Mouse (Mus musculus): Measurements from ENCODE around the gene Nos1ap. TPM values are rescaled to one million over a fixed set of nuclear protein-coding genes. Genes with fewer than 3 reads are reported as not detected.

Nos1ap gene
- polyA plus RNA-seq, 1 experiment from 2014 or later = 11.1 TPM

DNA sequence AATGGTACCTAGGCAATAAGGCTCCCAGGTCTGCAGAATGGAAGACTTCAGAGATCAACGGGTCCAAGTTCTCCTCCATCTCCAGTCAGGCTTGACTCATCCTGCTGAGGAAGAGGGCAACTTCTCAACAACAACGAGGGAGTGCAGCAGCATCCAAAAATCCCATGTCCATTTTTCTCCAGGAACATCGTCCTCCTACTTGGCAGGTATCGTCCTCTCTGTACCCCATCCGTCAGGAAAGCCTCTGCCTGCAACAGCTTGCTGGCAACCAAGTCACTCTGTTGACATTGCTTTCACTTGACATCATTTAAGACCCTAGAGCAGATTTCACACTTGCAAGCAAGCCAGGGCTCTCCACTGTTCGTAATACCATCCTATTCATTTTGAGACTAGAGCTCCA is 33.0 kb downstream of the Nos1ap start:
- no peak overlapping the region for H3K9ac ChIP-seq
- H3K27me3 ChIP-seq (replicated peaks) = no peaks in the 10 kb centered on the region
- WGBS = 89% methylated on average over 6 of the region's 6 CpGs
- ATAC-seq = no peak
- no peaks in the 10 kb centered on the region for H3K9me3 ChIP-seq
- no peak overlapping the region for H3K4me2 ChIP-seq (replicated peaks)
- no peak overlapping the region for H3K27ac ChIP-seq
- H3K4me3 ChIP-seq (replicated peaks) = no peak overlapping the region
- H3K4me1 ChIP-seq (replicated peaks) = no peaks in the 10 kb centered on the region
- no peaks in the 10 kb centered on the region for H3K36me3 ChIP-seq

DNA sequence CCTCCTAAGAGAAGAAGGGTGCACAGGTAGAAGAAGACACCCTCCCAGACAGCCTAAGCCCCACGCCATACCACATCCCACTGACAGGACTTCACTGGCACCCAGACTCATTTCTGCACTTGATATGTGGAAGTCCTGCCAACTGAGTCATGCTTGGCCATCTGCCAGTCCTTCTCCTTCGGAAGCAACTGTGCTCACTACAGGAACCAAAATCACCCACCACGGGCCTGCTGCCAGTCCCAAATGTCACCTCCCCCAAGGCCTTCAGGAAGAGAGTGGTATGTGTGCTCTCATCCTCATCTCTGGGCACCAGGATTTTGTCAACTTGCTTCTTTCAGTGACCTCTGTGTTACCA is 34.7 kb downstream of the Nos1ap start:
- no peaks in the 10 kb centered on the region for H3K36me3 ChIP-seq
- 64% methylated on average over 3 of the region's 3 CpGs for WGBS
- ATAC-seq = no peak; the same call in 1 of the 2 replicates

DNA sequence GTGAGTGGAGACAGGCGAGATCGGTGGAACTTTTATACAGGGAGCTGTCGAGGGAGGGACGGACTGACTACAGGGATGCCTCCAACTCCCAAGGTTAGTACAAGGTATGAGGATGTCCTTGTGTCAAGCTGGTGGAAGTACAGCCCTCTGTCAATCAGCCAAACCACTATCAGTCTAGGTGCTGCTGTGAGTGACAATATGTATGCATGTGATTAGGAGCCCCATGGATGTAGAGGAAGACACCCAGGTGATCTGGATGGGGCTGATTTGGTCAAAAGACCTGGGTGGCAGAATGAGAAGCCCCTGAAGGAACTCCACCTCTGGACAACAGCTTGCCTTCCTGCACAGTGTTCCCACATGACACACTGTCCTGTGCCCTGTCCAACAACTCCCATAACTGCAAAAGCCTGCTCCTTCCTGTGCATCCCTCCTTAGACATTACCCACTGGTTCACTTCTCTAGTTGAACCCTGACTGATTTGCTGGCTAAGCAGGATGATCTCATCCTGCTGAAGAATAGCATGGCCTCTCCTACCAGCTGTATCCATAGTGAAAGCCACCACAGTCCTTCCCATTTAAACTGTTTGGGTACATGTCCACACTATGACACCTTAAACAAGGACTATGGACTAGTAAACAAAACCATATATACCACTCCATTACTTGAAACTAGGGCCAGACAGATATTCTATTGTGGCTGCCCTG is 35.3 kb downstream of the Nos1ap start:
- no peaks in the 10 kb centered on the region for H3K4me1 ChIP-seq (replicated peaks)
- H3K36me3 ChIP-seq = no peaks in the 10 kb centered on the region
- ATAC-seq = no peak
- whole genome bisulfite sequencing = 96% methylated on average over 4 of the region's 4 CpGs
- H3K27me3 ChIP-seq (replicated peaks) = no peaks in the 10 kb centered on the region
- H3K4me3 ChIP-seq (replicated peaks) = no peak overlapping the region
- no peak overlapping the region for H3K9ac ChIP-seq
- no peaks in the 10 kb centered on the region for H3K9me3 ChIP-seq
- H3K27ac ChIP-seq = no peak overlapping the region
- H3K4me2 ChIP-seq (replicated peaks) = no peak overlapping the region

More for the DNA sequence above, 34.7 kb downstream of the Nos1ap start:
- Histone ChIP-seq H3K4me2 (replicated peaks) (no peak overlapping the region), H3K4me3 (replicated peaks) (no peak overlapping the region), H3K9me3 (no peaks in the 10 kb centered on the region), H3K9ac (no peak overlapping the region), H3K27ac (no peak overlapping the region), H3K4me1 (replicated peaks) (no peaks in the 10 kb centered on the region), H3K27me3 (replicated peaks) (no peaks in the 10 kb centered on the region)

DNA sequence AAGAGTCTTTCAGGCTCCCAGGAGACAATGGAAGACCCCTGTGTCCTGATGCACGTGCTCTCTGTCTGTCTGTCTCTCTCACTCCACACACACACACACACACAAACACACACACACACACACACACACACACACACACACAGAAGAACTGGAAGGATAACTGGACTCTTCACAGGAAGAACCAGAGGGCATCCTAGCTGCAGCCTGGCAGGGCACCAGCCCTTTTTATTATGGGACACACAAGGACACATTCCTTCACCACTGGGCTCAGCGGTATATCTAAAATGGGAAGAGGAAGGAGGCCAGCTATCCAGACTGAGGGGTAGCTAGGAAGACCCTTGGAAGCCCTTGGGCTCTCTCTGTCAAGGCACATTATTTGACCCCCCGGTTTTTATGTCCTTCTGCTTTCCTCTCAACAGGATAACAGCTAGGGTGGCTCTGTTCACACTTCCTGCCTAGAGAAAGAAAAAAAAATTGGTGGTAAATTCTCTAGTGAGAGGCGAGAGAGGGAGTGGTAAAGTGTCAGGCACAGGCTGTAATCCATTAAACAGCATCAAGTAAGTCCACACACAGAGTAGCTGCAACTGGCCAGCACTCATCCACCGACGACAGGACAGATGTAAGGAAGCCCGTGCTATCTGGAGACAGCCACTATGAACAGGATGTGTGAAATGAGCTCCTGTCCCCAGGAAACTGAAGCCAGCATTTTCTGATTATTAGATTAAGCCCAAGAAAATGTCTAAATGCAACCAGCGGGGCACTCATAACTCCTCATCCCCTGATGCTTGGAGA is 38.8 kb downstream of the Nos1ap start:
- ATAC-seq = no peak
- Histone ChIP-seq H3K36me3 (no peaks in the 10 kb centered on the region), H3K9me3 (no peaks in the 10 kb centered on the region), H3K27me3 (replicated peaks) (no peaks in the 10 kb centered on the region), H3K4me1 (replicated peaks) (no peaks in the 10 kb centered on the region), H3K4me3 (replicated peaks) (no peak overlapping the region), H3K27ac (no peak overlapping the region), H3K4me2 (replicated peaks) (no peak overlapping the region), H3K9ac (no peak overlapping the region)
- WGBS = 37% methylated on average over 8 of the region's 8 CpGs

DNA sequence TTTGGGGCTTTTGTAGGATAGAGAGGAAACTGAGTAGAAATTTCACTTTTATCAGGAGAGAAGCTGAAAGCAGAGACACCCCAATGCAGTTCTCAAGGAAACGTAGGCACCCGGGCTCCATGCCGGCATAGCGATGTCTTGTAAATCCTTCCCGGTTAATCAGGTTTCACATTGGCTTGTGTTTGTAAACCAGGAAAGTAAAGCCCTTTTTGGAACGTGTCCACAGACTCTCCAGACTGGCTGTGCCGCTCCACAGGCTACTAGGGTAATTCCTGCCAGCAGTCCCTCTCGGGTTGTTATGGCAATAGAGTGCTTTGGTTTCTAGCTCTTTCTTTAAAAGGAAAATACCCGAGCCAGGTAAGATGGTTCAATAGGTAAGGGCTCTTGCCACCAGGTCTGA is 40.6 kb downstream of the Nos1ap start:
- H3K9ac ChIP-seq = no peak overlapping the region
- no peak overlapping the region for H3K27ac ChIP-seq
- no peaks in the 10 kb centered on the region for H3K36me3 ChIP-seq
- no peak overlapping the region for H3K4me2 ChIP-seq (replicated peaks)
- H3K27me3 ChIP-seq (replicated peaks) = no peaks in the 10 kb centered on the region
- WGBS = 47% methylated on average over 9 of the region's 9 CpGs
- ATAC-seq = no peak
- H3K4me3 ChIP-seq (replicated peaks) = no peak overlapping the region
- no peaks in the 10 kb centered on the region for H3K9me3 ChIP-seq
- H3K4me1 ChIP-seq (replicated peaks) = no peaks in the 10 kb centered on the region

DNA sequence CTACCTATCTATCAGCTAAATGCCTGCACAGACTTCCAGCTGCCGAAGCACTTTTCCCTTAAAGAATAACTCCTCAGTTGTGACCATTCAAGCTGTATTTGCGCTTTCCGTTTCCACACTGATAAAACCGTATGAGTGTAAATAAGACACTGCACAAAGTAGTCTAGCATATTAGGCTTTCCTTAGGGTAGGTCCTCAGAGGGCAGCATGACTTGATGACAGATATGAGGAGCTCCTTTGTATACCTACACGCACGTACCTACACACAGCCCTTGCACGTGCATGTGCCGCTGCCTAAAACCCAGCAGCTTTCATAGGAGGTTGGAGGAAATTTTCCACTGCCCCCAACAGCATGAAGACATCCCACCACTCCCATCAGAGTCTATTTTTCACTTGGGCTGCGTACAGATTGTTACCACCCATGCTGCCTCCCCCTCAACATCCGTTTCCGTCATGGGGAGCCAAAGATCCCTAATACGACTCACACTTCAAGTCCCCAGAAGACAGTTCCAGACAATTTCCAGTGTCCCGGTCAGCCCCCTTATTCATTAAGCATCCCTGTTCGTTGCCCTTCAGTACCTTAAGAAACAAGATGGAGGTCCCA is 41.4 kb downstream of the Nos1ap start:
- H3K4me1 ChIP-seq (replicated peaks) = no peaks in the 10 kb centered on the region
- no peaks in the 10 kb centered on the region for H3K27me3 ChIP-seq (replicated peaks)
- H3K4me3 ChIP-seq (replicated peaks) = no peak overlapping the region
- no peaks in the 10 kb centered on the region for H3K9me3 ChIP-seq
- ATAC-seq = no peak
- no peak overlapping the region for H3K4me2 ChIP-seq (replicated peaks)
- H3K36me3 ChIP-seq = no peaks in the 10 kb centered on the region
- WGBS = 75% methylated on average over 14 of the region's 14 CpGs
- H3K9ac ChIP-seq = no peak overlapping the region
- H3K27ac ChIP-seq = no peak overlapping the region

DNA sequence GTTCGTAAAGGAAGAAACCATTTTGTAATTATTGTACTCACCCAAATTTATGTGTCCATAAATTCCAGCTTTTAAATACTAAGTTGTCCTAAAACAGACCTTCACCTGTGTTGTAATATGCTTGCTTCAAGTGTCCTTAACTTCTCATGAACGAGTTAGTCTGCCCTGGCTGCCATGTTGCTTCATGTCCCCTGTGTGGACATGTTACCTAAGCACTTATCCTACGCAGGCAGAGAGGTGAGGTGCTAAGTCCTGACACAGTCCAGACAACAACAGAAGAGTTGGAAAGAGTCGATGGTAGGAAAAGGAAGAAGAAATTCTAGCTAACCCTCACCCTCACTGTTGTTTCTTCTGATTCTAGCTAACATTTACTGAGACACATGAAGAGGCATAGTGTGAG is 43.4 kb downstream of the Nos1ap start:
- WGBS = 86% methylated on average over 4 of the region's 4 CpGs
- Histone ChIP-seq H3K9me3 (no peaks in the 10 kb centered on the region), H3K4me3 (replicated peaks) (no peak overlapping the region), H3K9ac (no peak overlapping the region), H3K27me3 (replicated peaks) (no peaks in the 10 kb centered on the region), H3K27ac (no peak overlapping the region), H3K4me2 (replicated peaks) (no peak overlapping the region), H3K36me3 (no peaks in the 10 kb centered on the region), H3K4me1 (replicated peaks) (no peaks in the 10 kb centered on the region)
- no peak for ATAC-seq

DNA sequence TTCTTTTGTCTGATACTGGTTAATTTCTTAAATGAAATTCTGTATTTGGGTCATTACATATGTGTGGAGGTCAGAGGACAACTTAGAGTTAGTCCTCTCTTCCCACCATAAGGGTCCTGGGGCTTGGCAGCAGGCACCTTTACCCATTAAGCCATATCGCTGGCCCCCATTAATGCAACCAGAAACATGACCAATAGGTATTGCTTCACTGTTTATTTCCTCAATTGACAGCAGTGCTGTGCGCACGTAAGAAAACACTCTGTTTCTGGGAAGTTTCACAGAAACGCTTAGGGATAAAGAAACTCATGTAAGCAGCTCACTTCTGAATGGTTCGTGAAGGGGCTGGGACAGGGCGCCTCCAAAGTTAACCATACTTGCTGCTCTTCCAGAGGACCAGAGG is 44.4 kb downstream of the Nos1ap start:
- H3K4me2 ChIP-seq (replicated peaks) = no peak overlapping the region
- H3K4me3 ChIP-seq (replicated peaks) = no peak overlapping the region
- ATAC-seq = no peak
- no peaks in the 10 kb centered on the region for H3K36me3 ChIP-seq
- WGBS = 80% methylated on average over 6 of the region's 6 CpGs
- H3K27me3 ChIP-seq (replicated peaks) = no peaks in the 10 kb centered on the region
- no peaks in the 10 kb centered on the region for H3K4me1 ChIP-seq (replicated peaks)
- H3K27ac ChIP-seq = no peak overlapping the region
- no peaks in the 10 kb centered on the region for H3K9me3 ChIP-seq
- no peak overlapping the region for H3K9ac ChIP-seq

DNA sequence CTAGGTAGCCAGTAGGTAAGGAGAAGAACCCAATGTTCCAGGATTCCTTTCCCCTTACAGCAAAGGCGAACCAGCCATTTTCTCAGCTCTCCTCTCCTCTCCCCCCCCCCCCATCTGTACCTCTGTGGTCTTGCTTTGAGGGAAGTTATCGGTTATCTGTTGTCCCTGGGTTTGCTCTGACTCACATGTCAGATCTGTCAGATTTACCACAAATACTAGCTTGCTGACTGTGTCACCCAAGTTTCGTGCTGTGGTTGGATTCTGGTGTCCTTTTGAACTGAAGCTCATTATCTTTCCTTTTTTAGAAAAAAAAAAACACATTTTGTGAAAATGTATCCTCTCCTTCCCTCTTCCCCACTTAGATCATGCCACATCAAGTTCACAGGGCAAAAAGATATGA is 50.2 kb downstream of the Nos1ap start:
- Histone ChIP-seq H3K9me3 (no peaks in the 10 kb centered on the region), H3K36me3 (no peaks in the 10 kb centered on the region), H3K27me3 (replicated peaks) (no peaks in the 10 kb centered on the region), H3K4me3 (replicated peaks) (no peak overlapping the region), H3K27ac (no peak overlapping the region), H3K9ac (no peak overlapping the region), H3K4me2 (replicated peaks) (no peak overlapping the region), H3K4me1 (replicated peaks) (no peaks in the 10 kb centered on the region)
- WGBS = 72% methylated on average over 3 of the region's 3 CpGs
- ATAC-seq = no peak

DNA sequence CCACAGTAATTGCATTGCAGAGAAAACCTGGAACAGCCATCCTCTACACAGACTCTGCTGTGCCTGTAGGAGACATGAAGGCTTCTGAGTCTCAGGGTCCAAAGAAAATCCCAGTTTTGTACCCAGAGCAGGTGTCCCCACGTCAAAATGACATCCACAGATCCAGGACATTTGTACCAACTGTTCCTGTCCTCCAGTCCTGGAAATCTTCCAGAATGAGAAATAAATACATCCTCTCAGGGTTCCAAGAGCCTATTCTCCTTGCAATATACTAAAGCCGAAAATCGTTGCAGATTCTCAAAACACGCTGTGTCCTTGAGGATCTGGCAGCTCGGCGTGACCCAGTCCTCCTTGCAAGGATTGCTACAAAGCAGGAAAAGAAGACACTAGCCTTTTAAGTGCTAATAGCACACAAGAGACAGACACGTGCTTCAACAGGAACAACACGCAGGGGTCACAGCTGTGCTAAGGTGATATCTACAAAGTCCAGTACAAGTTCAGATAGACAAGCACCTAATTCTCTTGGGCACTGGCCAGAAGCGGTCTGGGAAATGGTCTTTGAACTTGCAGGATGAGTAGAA is 51.1 kb downstream of the Nos1ap start:
- Histone ChIP-seq H3K9ac (no peak overlapping the region), H3K4me2 (replicated peaks) (no peak overlapping the region), H3K9me3 (no peaks in the 10 kb centered on the region), H3K36me3 (no peaks in the 10 kb centered on the region), H3K27ac (no peak overlapping the region), H3K4me1 (replicated peaks) (no peaks in the 10 kb centered on the region), H3K27me3 (replicated peaks) (no peaks in the 10 kb centered on the region), H3K4me3 (replicated peaks) (no peak overlapping the region)
- ATAC-seq = no peak
- WGBS = 78% methylated on average over 9 of the region's 9 CpGs

DNA sequence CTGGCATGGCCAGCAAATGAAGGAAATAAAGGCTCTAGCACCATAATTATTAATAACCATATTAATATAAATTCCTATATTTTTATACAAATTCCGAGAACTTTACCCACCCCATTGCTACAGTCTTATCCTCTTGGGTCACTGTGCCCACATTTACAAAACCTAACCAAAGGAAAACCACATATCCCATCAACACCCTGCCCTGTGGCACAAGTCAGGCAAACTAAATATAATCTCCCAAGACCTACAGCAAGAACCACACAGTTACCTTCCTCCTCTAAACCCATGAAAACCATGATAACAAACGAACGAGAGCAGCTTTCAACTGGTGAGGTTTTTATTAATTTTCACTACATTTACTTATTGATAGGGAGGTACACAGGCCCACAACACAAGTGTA is 53.3 kb downstream of the Nos1ap start:
- Histone ChIP-seq H3K27me3 (replicated peaks) (no peaks in the 10 kb centered on the region), H3K36me3 (no peaks in the 10 kb centered on the region), H3K9me3 (no peaks in the 10 kb centered on the region), H3K4me1 (replicated peaks) (no peaks in the 10 kb centered on the region), H3K4me3 (replicated peaks) (no peak overlapping the region), H3K9ac (no peak overlapping the region), H3K27ac (no peak overlapping the region), H3K4me2 (replicated peaks) (no peak overlapping the region)
- 96% methylated on average over 3 of the region's 3 CpGs for WGBS
- no peak for ATAC-seq

DNA sequence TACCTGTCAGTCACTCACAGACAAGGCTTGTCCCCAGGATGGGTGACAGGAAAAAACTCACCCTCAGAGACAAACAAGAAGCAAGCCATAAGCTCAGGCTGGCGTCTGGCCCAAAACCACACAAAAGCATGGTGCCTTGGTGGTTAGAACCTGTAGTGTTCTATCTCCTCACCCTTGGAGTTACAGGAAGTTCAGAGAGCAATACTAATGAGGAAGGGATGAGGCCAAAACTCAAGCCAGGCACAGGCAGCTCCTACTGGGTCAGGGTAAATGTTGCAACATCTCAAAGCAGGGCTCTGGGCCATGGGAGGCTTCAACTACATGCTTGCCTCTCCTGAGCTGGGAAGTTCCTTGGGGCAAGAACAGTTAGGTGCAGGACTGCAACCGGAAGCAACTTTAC is 54.4 kb downstream of the Nos1ap start:
- no peaks in the 10 kb centered on the region for H3K9me3 ChIP-seq
- ATAC-seq = no peak

More for the DNA sequence above, 54.4 kb downstream of the Nos1ap start:
- no peaks in the 10 kb centered on the region for H3K27me3 ChIP-seq (replicated peaks)
- no peak overlapping the region for H3K9ac ChIP-seq
- H3K27ac ChIP-seq = no peak overlapping the region
- 72% methylated on average over 2 of the region's 2 CpGs for WGBS
- no peak overlapping the region for H3K4me2 ChIP-seq (replicated peaks)
- H3K4me1 ChIP-seq (replicated peaks) = no peaks in the 10 kb centered on the region
- no peaks in the 10 kb centered on the region for H3K36me3 ChIP-seq
- H3K4me3 ChIP-seq (replicated peaks) = no peak overlapping the region
